Mouse (Mus musculus) adipocyte (in vitro differentiated cells): ENCODE data around the gene Slc2a8.
A peak's percentile ranks its signal among the peaks of the same experiment; 100 is the strongest.

Experiments used
- DNase-seq: peaks from one replicate; pipeline ENCODE4 v3.0.0-alpha.2; 2016; ENCODE audit warnings: low spot score

Slc2a8 gene

GRCm38 (mm10) chr2:32971235-32971634 is 10.6 kb downstream of the Slc2a8 start:
- no peak for DNase-seq

GRCm38 (mm10) chr2:32969326-32969725 is 12.6 kb downstream of the Slc2a8 start:
- no peak for DNase-seq

GRCm38 (mm10) chr2:32968024-32968614 is 13.8 kb downstream of the Slc2a8 start:
- peak; percentile 58 for DNase-seq

- DNase-seq = peak; percentile 89
Observed at GRCm38 (mm10) chr2:32966689-32967631, 14.9 kb downstream of the Slc2a8 start.

GRCm38 (mm10) chr2:32966184-32966688 is 15.6 kb downstream of the Slc2a8 start:
- DNase-seq = peak; percentile 30

- no peak for DNase-seq
Observed at GRCm38 (mm10) chr2:32965511-32966183, 16.2 kb downstream of the Slc2a8 start.

GRCm38 (mm10) chr2:32964659-32965457 is 17.0 kb downstream of the Slc2a8 start:
- DNase-seq = no peak

- DNase-seq = peak; percentile 18
Observed at GRCm38 (mm10) chr2:32963981-32964380, 17.9 kb downstream of the Slc2a8 start.

- no peak for DNase-seq
Observed at GRCm38 (mm10) chr2:32963544-32963943, 18.3 kb downstream of the Slc2a8 start.

GRCm38 (mm10) chr2:32962875-32963220 is 19.0 kb downstream of the Slc2a8 start:
- DNase-seq = no peak

GRCm38 (mm10) chr2:32962062-32962874 is 19.6 kb downstream of the Slc2a8 start:
- peak; percentile 53 for DNase-seq

GRCm38 (mm10) chr2:32961192-32961995 is 20.5 kb downstream of the Slc2a8 start, which contains the start of the genes Rpl12 and Lrsam1:
Gene Rpl12 (plus strand): TSS chr2:32961559.
Gene Lrsam1 (minus strand): TSS chr2:32961614.
- DNase-seq = peak; percentile 96

GRCm38 (mm10) chr2:32960273-32960672 is 21.6 kb downstream of the Slc2a8 start:
- no peak for DNase-seq

GRCm38 (mm10) chr2:32957344-32957743 is 24.5 kb downstream of the Slc2a8 start:
- DNase-seq = no peak

- DNase-seq = no peak
Observed at GRCm38 (mm10) chr2:32954581-32954980, 27.3 kb downstream of the Slc2a8 start.

GRCm38 (mm10) chr2:32947454-32947853 is 34.4 kb downstream of the Slc2a8 start:
- DNase-seq = no peak

- DNase-seq = no peak
Observed at GRCm38 (mm10) chr2:32940483-32940882, 41.4 kb downstream of the Slc2a8 start.

GRCm38 (mm10) chr2:32939418-32939817 is 42.5 kb downstream of the Slc2a8 start:
- DNase-seq = no peak

GRCm38 (mm10) chr2:32938741-32939140 is 43.1 kb downstream of the Slc2a8 start:
- no peak for DNase-seq

- DNase-seq = no peak
Observed at GRCm38 (mm10) chr2:32931730-32932129, 50.2 kb downstream of the Slc2a8 start.
